Mouse (Mus musculus): ENCODE results near the gene Slc5a2. TPM values are rescaled to one million over a fixed set of nuclear protein-coding genes. Genes with fewer than 3 reads are reported as not detected.

Gene Slc5a2
- not detected in 2 replicates for polyA plus RNA-seq (2015; fragmentation: Nextera tagmentation; extraction: Ambion mirVana)

DNA sequence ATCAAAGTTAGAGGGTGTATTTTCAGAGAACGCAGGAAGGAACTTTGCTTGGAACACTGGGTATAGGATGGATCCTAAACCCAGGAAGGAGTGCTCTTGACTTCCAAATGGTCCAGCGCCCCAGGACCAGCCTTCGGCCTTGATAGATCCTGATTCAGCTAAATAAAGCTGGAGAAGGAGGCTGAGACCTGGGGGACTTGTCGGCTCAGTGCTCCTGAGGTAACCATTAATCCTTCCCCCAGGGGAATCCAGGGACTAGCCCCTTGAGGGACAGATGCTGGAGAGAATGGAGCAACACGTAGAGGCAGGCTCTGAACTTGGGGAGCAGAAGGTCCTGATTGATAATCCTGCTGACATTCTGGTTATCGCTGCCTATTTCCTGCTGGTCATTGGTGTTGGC, at the start of gene Slc5a2:
Slc5a2 (plus strand) TSS at position 247 of the 400 bp plus-strand sequence.
- no peaks in the 10 kb centered on the region for H3K4me1 ChIP-seq (replicated peaks)
- no peaks in the 10 kb centered on the region for H3K9me3 ChIP-seq
- H3K36me3 ChIP-seq = no peaks in the 10 kb centered on the region
- H3K27me3 ChIP-seq = no peaks in the 10 kb centered on the region
- H3K27ac ChIP-seq (replicated peaks) = no peak within 1 kb of the TSS
- H3K4me3 ChIP-seq = no peak within 1 kb of the TSS
- no peak within 1 kb of the TSS for H3K9ac ChIP-seq
- no peak for ATAC-seq (ENCODE audit: low read depth)
- H3K4me2 ChIP-seq = no peak within 1 kb of the TSS
- WGBS = 84% methylated on average over 6 of the region's 6 CpGs

DNA sequence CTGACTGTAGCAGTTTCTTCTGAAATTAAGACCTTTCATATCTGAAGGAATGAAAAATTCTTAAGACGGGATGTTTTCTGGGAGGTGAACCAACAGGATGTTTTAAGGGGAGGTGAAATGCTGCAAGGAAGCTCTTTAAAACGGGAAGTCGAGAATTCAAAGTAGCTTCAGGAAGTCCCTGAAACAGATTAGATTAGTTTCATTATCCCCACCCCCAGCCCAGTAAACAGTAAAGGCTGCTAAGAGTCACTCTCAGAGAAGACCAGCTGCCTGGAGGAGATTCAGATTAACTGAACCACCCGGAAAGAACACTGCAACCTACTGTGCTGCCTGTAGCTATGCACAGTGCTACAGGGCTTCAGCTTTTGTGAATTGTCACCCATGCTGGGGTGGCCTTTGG, 45.5 kb upstream of the Slc5a2 start:
- WGBS = 92% methylated on average over 4 of the region's 4 CpGs
- Histone ChIP-seq H3K27me3 (no peaks in the 10 kb centered on the region), H3K4me3 (no peak overlapping the region)

DNA sequence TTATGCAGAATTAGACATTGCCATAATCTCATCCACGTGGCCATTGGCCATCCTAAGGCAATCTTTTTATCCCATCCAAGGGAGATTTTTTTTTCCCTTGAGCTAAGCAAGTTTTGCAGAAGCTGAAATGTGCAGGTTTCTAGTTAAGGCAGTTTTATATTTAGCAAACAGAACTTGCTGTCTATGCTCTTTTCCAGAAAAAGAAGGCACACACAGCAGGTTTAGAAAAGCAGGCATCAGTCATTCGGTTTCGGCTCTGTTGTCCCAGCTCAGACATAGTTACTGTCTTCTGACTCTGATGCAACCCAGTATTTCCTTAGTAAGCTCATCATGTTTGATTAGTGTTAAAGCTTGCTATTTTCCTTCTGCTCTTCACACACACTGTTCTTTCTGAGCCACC, 44.5 kb upstream of the Slc5a2 start:
- no peak for ATAC-seq (ENCODE audit: low read depth)
- H3K4me1 ChIP-seq (replicated peaks) = 0 out of 2 replicates have a peak, but pooled peaks cover 7% of the 10 kb centered on the region

More for the DNA sequence above, 45.5 kb upstream of the Slc5a2 start:
- H3K4me2 ChIP-seq = no peak overlapping the region
- H3K27ac ChIP-seq (replicated peaks) = no peak overlapping the region
- H3K4me1 ChIP-seq (replicated peaks) = 0 out of 2 replicates have a peak, but pooled peaks cover 5% of the 10 kb centered on the region
- H3K9me3 ChIP-seq = no peaks in the 10 kb centered on the region
- no peak for ATAC-seq (ENCODE audit: low read depth)
- H3K36me3 ChIP-seq = no peaks in the 10 kb centered on the region
- H3K9ac ChIP-seq = no peak overlapping the region

DNA sequence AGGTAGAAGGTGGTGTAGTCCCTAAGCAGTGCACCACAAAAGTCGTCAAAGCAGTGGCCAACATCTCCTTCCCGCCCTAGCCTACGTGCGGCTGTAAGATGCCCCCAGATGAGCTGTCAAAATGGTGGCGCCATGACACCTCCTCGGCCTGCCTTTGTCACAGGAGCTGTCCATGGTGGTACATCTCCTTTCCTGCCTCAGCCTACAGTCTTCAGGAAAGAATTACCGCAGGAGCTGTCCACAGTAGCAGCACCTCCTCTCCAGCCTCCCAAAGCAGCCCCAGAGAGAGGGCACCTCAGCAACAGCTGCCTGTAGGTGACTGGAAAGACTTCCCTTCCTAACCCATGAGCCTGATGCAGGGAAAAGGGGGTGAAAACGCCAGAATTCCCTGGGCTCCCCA, 33.7 kb upstream of the Slc5a2 start:
- H3K36me3 ChIP-seq = peaks cover 10% of the 10 kb centered on the region; the same call in 1 of the 2 replicates
- H3K27ac ChIP-seq (replicated peaks) = no peak overlapping the region
- H3K4me2 ChIP-seq = no peak overlapping the region
- whole genome bisulfite sequencing = 47% methylated on average over 8 of the region's 8 CpGs
- H3K4me1 ChIP-seq (replicated peaks) = peaks cover 13% of the 10 kb centered on the region
- no peaks in the 10 kb centered on the region for H3K27me3 ChIP-seq
- H3K9ac ChIP-seq = no peak overlapping the region
- no peak for ATAC-seq (ENCODE audit: low read depth)
- H3K4me3 ChIP-seq = no peak overlapping the region
- H3K9me3 ChIP-seq = no peaks in the 10 kb centered on the region

More for the DNA sequence above, 44.5 kb upstream of the Slc5a2 start:
- 87% methylated on average over 3 of the region's 3 CpGs for WGBS
- Histone ChIP-seq H3K9ac (no peak overlapping the region), H3K27ac (replicated peaks) (no peak overlapping the region), H3K36me3 (no peaks in the 10 kb centered on the region), H3K4me3 (no peak overlapping the region), H3K4me2 (no peak overlapping the region), H3K9me3 (no peaks in the 10 kb centered on the region), H3K27me3 (no peaks in the 10 kb centered on the region)

DNA sequence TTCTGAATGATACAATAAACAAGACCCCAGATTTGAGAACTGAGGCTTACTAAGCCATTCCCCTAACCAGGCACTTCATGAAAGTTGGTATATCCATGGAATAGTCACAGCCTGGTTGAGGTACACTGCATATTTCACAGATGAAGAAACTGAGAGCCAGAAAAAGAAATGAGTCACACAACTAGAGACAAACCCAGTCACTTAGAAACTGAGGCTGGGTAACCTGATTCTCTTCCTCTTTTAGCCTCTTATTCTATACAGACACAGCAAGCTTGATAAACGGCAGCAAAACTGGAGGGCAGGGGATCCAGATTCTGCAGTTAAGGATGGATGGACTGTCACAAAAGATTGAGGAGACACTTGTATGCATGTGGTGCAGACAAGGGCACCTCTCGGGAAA, 30.7 kb upstream of the Slc5a2 start:
- H3K27ac ChIP-seq (replicated peaks) = no peak overlapping the region
- peaks cover 10% of the 10 kb centered on the region for H3K36me3 ChIP-seq
- WGBS = 93% methylated on average over 2 of the region's 2 CpGs
- no peak overlapping the region for H3K4me2 ChIP-seq
- peaks cover 32% of the 10 kb centered on the region for H3K4me1 ChIP-seq (replicated peaks)
- H3K9ac ChIP-seq = no peak overlapping the region
- ATAC-seq (ENCODE audit: low read depth) = no peak
- no peaks in the 10 kb centered on the region for H3K9me3 ChIP-seq
- no peak overlapping the region for H3K4me3 ChIP-seq
- H3K27me3 ChIP-seq = no peaks in the 10 kb centered on the region

DNA sequence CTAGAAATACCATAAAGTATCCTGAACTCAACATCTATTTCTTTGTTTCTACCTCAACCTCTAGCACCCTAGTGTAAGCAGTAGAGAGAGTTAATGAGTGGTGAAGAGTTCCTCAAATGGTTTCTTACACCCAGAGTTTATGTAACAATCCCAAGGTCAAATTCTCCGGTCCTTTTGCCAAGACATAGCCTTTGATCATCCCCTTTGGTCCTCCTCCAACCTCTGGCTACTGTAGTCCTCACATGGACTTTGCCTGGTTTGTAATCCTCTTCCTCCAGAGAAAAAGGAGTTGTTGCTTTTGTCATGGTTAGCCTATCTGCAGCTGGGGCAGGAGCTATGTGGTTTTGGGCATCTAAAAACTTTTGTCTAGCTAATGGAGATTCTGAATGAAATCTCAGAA, 30.0 kb upstream of the Slc5a2 start:
- no peak overlapping the region for H3K27ac ChIP-seq (replicated peaks)
- no peak overlapping the region for H3K9ac ChIP-seq
- H3K27me3 ChIP-seq = no peaks in the 10 kb centered on the region
- H3K9me3 ChIP-seq = no peaks in the 10 kb centered on the region
- peaks cover 16% of the 10 kb centered on the region for H3K36me3 ChIP-seq
- 89% methylated on average over 1 of the region's 1 CpGs for WGBS
- H3K4me1 ChIP-seq (replicated peaks) = peaks cover 37% of the 10 kb centered on the region
- no peak for ATAC-seq (ENCODE audit: low read depth)
- H3K4me2 ChIP-seq = no peak overlapping the region
- H3K4me3 ChIP-seq = no peak overlapping the region

DNA sequence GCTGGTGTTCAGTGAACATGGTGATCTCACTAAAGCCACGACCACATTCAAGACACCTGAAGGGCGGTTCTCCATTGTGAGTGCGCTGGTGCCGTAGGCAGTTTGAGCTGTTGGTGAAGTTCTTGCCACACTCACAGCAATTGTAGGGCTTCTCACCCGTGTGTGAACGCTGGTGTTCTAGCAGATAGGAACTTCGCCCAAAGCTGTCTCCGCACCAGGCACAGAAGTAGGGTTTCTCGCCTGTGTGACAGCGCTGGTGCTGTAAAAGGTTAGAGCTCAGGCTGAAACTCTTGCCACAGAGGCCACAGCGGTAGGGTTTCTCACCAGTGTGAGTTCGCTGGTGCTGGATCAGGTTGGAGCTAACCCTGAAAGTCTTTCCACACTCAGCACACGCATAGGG, 29.0 kb upstream of the Slc5a2 start:
- Histone ChIP-seq H3K4me2 (peak overlapping the region; percentile 95), H3K27me3 (no peaks in the 10 kb centered on the region), H3K9me3 (no peaks in the 10 kb centered on the region), H3K9ac (peak overlapping the region; percentile 81), H3K4me1 (replicated peaks) (peaks cover 46% of the 10 kb centered on the region), H3K4me3 (peak overlapping the region; percentile 71; the same call in 1 of the 2 replicates), H3K36me3 (peaks cover 25% of the 10 kb centered on the region), H3K27ac (replicated peaks) (no peak overlapping the region)
- 96% methylated on average over 13 of the region's 13 CpGs for WGBS
- ATAC-seq (ENCODE audit: low read depth) = no peak

DNA sequence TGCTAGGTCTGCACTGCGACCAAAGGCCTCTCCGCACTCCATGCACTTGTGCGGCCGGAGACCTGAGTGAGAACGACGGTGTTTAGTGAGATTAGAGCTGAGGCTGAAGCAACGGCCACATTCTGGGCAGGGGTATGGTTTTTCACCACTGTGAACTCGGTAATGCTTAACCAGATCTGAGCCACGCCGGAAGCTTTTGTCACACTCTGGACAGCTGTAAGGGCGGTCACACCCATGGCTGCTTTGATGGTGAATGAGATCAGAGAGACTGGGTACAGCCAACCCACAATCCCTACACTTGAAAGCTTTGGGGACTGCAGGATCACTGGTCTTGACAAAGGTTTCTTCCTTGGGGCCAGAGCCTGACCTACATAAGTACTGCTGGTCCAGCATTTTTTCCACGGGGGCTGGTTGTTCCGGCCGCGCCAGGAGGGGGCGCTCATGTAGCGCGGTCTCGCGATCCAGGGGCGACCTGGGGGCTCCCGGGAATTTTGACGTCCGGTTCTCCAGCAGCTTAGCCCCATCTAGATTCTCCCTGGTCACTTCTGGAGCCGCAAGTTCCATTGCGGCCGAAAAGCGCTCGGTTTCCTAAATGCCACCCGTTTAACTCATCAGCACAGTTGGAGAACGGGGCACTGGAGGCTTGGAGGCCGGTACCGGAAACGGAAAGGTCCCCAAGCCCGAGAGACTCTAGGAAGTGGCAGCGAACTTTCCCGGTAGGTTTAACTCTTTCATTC, 28.4 kb upstream of the Slc5a2 start, which contains the start of gene Armc5:
Armc5 (plus strand) TSS at position 487 of the 737 bp plus-strand sequence.
- ATAC-seq (ENCODE audit: low read depth) = peak; percentile 15; the same call in 1 of the 2 replicates
- H3K36me3 ChIP-seq = peaks cover 30% of the 10 kb centered on the region
- peak within 1 kb of the TSS; percentile 98 for H3K27ac ChIP-seq (replicated peaks)
- H3K4me1 ChIP-seq (replicated peaks) = peaks cover 46% of the 10 kb centered on the region
- H3K4me2 ChIP-seq = peak within 1 kb of the TSS; percentile 95
- no peaks in the 10 kb centered on the region for H3K9me3 ChIP-seq
- H3K4me3 ChIP-seq = peak within 1 kb of the TSS; percentile 71
- WGBS = 26% methylated on average over 37 of the region's 37 CpGs
- H3K27me3 ChIP-seq = no peaks in the 10 kb centered on the region
- H3K9ac ChIP-seq = peak within 1 kb of the TSS; percentile 81

DNA sequence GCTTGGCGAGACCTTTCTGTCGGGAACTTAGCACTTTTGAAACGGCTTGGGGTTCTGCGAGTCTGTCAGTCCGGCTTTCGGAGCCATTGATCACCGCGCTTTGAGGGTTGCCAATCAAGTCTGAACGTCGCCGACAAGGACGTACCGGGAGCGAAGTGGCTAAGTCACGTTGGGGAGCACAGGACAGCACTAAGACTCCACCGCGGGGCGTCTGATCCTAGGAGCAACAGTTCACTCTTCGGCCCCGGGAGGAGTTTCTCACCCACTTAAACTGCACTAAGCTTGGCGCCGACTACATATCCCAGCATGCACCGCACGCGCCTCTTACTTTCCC, 27.9 kb upstream of the Slc5a2 start:
- no peak for ATAC-seq (ENCODE audit: low read depth)
- peak overlapping the region; percentile 98 for H3K27ac ChIP-seq (replicated peaks)

DNA sequence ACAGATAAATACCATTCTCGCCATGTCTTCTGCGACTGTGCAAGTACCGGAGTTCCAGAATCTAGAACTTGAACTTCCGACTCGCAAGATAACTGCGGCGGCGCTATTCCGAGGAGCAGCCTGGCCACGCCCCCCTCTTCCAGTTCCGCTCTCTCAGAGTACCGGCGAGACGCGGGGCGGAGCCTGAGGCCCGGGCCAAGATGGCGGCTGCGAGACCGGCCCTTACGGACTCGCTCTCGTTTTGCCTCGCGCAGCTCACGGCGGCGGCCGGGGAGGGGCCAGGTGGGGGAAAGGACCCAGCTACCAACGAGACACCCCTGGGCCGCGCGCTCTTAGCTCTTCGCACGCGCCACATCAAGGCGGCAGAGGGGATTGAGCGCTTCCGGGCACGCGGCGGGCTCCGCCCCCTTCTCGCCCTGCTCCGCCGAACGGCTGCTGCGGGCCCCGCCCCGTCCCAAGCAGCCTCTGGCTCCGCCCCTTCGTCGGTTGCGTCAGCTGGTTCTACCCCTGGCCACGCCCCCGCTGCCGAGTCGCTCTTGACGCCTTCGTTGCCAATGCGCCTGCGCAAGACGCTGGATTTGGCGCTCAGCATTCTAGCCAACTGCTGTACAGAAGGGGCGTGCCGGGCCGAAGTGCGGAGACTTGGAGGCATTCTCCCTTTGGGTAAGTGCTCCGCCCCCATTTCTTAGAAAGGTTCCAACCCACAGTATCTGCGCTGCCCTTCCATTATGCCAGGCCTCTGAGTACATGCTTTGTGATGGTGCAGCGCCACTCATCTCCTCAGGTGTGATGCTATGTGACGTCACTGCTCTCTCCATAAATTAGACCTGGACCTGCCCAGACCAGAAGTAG, 27.3 kb upstream of the Slc5a2 start, which contains the start of gene 9130023H24Rik:
9130023H24Rik (minus strand) TSS at position 105 of the 852 bp plus-strand sequence.
- H3K4me2 ChIP-seq = peak within 1 kb of the TSS; percentile 95
- WGBS = under 1% methylated on average over 72 of the region's 72 CpGs
- H3K9me3 ChIP-seq = no peaks in the 10 kb centered on the region
- H3K36me3 ChIP-seq = peaks cover 41% of the 10 kb centered on the region
- ATAC-seq (ENCODE audit: low read depth) = peak; percentile 95
- no peaks in the 10 kb centered on the region for H3K27me3 ChIP-seq
- H3K4me3 ChIP-seq = peak within 1 kb of the TSS; percentile 71
- H3K27ac ChIP-seq (replicated peaks) = peak within 1 kb of the TSS; percentile 98
- peak within 1 kb of the TSS; percentile 81 for H3K9ac ChIP-seq
- peaks cover 36% of the 10 kb centered on the region for H3K4me1 ChIP-seq (replicated peaks)

More for the DNA sequence above, 27.9 kb upstream of the Slc5a2 start:
- H3K4me2 ChIP-seq = peak overlapping the region; percentile 95
- H3K4me3 ChIP-seq = peak overlapping the region; percentile 71
- under 1% methylated on average over 25 of the region's 25 CpGs for WGBS
- no peaks in the 10 kb centered on the region for H3K27me3 ChIP-seq
- no peaks in the 10 kb centered on the region for H3K9me3 ChIP-seq
- H3K9ac ChIP-seq = peak overlapping the region; percentile 81
- H3K36me3 ChIP-seq = peaks cover 35% of the 10 kb centered on the region
- peaks cover 41% of the 10 kb centered on the region for H3K4me1 ChIP-seq (replicated peaks)

DNA sequence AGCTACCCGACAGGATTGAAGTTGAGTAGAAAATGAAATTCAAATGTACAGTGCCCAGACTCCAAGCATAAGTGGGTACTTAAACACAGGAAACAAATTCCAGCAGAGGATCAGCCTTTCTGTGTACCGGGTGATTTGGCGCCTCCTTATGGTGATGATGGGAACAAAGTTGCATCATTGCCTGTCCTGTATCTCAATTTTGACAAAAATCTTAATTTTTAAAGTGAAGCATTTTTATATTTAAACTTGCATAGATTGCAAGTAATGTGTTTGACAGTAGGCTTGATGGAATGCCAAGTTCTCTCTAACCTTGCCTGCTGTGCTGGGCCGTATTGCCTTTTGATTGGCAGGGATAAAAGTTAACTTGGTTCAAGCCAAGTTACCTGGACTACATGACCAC, 26.5 kb upstream of the Slc5a2 start:
- Histone ChIP-seq H3K36me3 (peaks cover 45% of the 10 kb centered on the region), H3K9ac (no peak overlapping the region), H3K9me3 (no peaks in the 10 kb centered on the region), H3K4me3 (peak overlapping the region; percentile 71), H3K4me1 (replicated peaks) (peaks cover 36% of the 10 kb centered on the region), H3K4me2 (peak overlapping the region; percentile 57), H3K27ac (replicated peaks) (peak overlapping the region; percentile 98; the same call in 1 of the 2 replicates), H3K27me3 (no peaks in the 10 kb centered on the region)
- no peak for ATAC-seq (ENCODE audit: low read depth)
- 27% methylated on average over 4 of the region's 4 CpGs for WGBS

Measured in neural tube, embryonic 13.5 days (tissue).